Mouse (Mus musculus): ENCODE data around the gene Homer1. TPM values are rescaled to one million over a fixed set of nuclear protein-coding genes. Genes with fewer than 3 reads are reported as not detected.

Homer1 gene
- polyA plus RNA-seq, 2 experiments: 7.7 to 8.0 TPM

GRCm38 (mm10) chr13:93354420-93355278 lies 55.2 kb downstream of the Homer1 start:
- H3K27ac ChIP-seq (replicated peaks; ENCODE audit: low read depth, low read length): no peak overlapping the region
- no peak overlapping the region for H3K4me3 ChIP-seq (replicated peaks; ENCODE audit: low read length)
- WGBS: 45% methylated on average over 7 of the region's 7 CpGs
- no peak overlapping the region for H3K9ac ChIP-seq (ENCODE audit: low read depth, low read length, severe bottlenecking)
- no peaks in the 10 kb centered on the region for H3K27me3 ChIP-seq (ENCODE audit: control insufficient read depth, insufficient read depth, low read length)
- DNase-seq (ENCODE audit: low spot score) (no peak), ATAC-seq (ENCODE audit: low FRiP score, low read depth) (no peak)
- H3K9me3 ChIP-seq (ENCODE audit: control insufficient read depth, low read length): no peaks in the 10 kb centered on the region
- no peak for TF ChIP-seq POLR2A (IDR thresholded peaks at IDR 0.05; ENCODE audit: borderline replicate concordance, extremely low read depth, insufficient read depth, insufficient read length)
- no peaks in the 10 kb centered on the region for H3K36me3 ChIP-seq (ENCODE audit: control insufficient read depth, insufficient read depth, low read length)
- H3K4me2 ChIP-seq (replicated peaks; ENCODE audit: low read depth, low read length, severe bottlenecking): no peak overlapping the region
- H3K4me1 ChIP-seq (ENCODE audit: control insufficient read depth, insufficient read depth, low read length): peaks cover 3% of the 10 kb centered on the region; the same call in 1 of the 2 replicates

DNA sequence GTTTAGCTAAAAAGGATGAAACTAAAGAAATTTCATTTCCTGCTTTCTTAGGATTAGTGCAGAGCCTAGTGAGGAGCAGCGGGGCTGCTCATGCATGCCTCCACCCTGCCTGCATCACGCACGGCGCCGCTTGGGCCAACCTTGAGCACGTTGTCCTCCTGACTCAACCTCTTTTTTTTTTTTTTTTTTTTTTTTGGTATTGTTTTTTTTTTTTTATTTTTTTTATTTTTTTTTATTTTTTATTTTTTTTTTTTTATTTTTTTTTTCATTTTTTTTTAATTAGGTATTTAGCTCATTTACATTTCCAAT lies 55.8 kb downstream of the Homer1 start:
- H3K27ac ChIP-seq (replicated peaks; ENCODE audit: low read depth, low read length): no peak overlapping the region
- WGBS: 60% methylated on average over 6 of the region's 6 CpGs
- DNase-seq (ENCODE audit: low spot score) (no peak), ATAC-seq (ENCODE audit: low FRiP score, low read depth) (no peak)
- peaks cover 3% of the 10 kb centered on the region; the same call in 1 of the 2 replicates for H3K4me1 ChIP-seq (ENCODE audit: control insufficient read depth, insufficient read depth, low read length)
- no peak overlapping the region for H3K9ac ChIP-seq (ENCODE audit: low read depth, low read length, severe bottlenecking)
- no peaks in the 10 kb centered on the region for H3K36me3 ChIP-seq (ENCODE audit: control insufficient read depth, insufficient read depth, low read length)
- no peak for TF ChIP-seq POLR2A (IDR thresholded peaks at IDR 0.05; ENCODE audit: borderline replicate concordance, extremely low read depth, insufficient read depth, insufficient read length)
- H3K4me3 ChIP-seq (replicated peaks; ENCODE audit: low read length): no peak overlapping the region
- no peak overlapping the region for H3K4me2 ChIP-seq (replicated peaks; ENCODE audit: low read depth, low read length, severe bottlenecking)
- no peaks in the 10 kb centered on the region for H3K27me3 ChIP-seq (ENCODE audit: control insufficient read depth, insufficient read depth, low read length)
- H3K9me3 ChIP-seq (ENCODE audit: control insufficient read depth, low read length): no peaks in the 10 kb centered on the region

DNA sequence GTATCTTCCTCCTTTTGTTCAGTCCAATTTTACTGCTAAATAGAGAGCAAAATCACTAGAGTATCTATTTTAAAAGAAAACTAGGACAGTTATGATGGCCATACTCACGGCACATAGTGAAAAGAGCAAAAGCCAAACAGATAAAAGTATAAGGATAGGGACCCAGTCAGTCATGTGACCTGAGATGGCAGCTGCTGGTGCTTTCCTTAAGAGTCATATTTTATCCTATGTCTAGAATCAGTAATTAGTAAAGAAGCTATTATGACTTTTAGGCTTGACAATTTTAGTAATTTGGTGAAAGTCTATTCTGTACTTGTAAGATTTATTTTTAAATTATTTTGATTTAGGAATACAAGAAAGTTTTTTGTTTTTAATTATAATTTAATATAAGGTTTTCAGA lies 59.1 kb downstream of the Homer1 start:
- no peaks in the 10 kb centered on the region for H3K36me3 ChIP-seq (ENCODE audit: control insufficient read depth, insufficient read depth, low read length)
- H3K9me3 ChIP-seq (ENCODE audit: control insufficient read depth, low read length): no peaks in the 10 kb centered on the region
- no peaks in the 10 kb centered on the region for H3K27me3 ChIP-seq (ENCODE audit: control insufficient read depth, insufficient read depth, low read length)
- no peak overlapping the region for H3K4me2 ChIP-seq (replicated peaks; ENCODE audit: low read depth, low read length, severe bottlenecking)
- ATAC-seq (ENCODE audit: low FRiP score, low read depth) (no peak), DNase-seq (ENCODE audit: low spot score) (no peak)
- 88% methylated on average over 1 of the region's 1 CpGs for whole genome bisulfite sequencing
- H3K27ac ChIP-seq (replicated peaks; ENCODE audit: low read depth, low read length): no peak overlapping the region
- no peak overlapping the region for H3K4me3 ChIP-seq (replicated peaks; ENCODE audit: low read length)
- no peak overlapping the region for H3K9ac ChIP-seq (ENCODE audit: low read depth, low read length, severe bottlenecking)
- no peak for TF ChIP-seq POLR2A (IDR thresholded peaks at IDR 0.05; ENCODE audit: borderline replicate concordance, extremely low read depth, insufficient read depth, insufficient read length)
- H3K4me1 ChIP-seq (ENCODE audit: control insufficient read depth, insufficient read depth, low read length): no peaks in the 10 kb centered on the region

DNA sequence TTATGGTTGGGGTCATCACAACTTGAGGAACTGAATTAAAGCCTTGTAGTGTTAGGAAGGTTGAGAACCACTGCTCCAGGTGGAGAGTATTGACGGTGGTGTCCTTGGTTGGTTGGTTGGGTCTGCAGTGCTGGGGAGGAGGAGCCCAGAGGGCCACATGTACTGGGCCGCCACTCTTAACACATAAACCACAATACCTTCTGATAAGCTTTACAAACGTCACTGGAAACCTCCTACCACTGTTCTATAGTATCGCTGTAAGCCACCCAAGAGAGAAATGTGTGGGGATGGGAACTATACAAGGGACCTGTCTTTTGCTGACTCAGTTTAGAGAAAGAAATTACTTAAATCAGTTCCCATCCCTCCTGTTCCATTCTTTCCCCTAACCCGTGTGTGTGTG lies 68.1 kb downstream of the Homer1 start:
- DNase-seq (ENCODE audit: low spot score): no peak
- 85% methylated on average over 5 of the region's 5 CpGs for WGBS
- H3K27me3 ChIP-seq (ENCODE audit: control insufficient read depth, insufficient read depth, low read length): no peaks in the 10 kb centered on the region
- no peak for ATAC-seq (ENCODE audit: low FRiP score, low read depth)
- TF ChIP-seq POLR2A (IDR thresholded peaks at IDR 0.05; ENCODE audit: borderline replicate concordance, extremely low read depth, insufficient read depth, insufficient read length): no peak
- no peak overlapping the region for H3K9ac ChIP-seq (ENCODE audit: low read depth, low read length, severe bottlenecking)
- H3K9me3 ChIP-seq (ENCODE audit: control insufficient read depth, low read length): no peaks in the 10 kb centered on the region
- no peak overlapping the region for H3K27ac ChIP-seq (replicated peaks; ENCODE audit: low read depth, low read length)
- H3K4me2 ChIP-seq (replicated peaks; ENCODE audit: low read depth, low read length, severe bottlenecking): no peak overlapping the region
- 0 out of 2 replicates have a peak, but pooled peaks cover 5% of the 10 kb centered on the region for H3K36me3 ChIP-seq (ENCODE audit: control insufficient read depth, insufficient read depth, low read length)
- no peak overlapping the region for H3K4me3 ChIP-seq (replicated peaks; ENCODE audit: low read length)
- H3K4me1 ChIP-seq (ENCODE audit: control insufficient read depth, insufficient read depth, low read length): no peaks in the 10 kb centered on the region

DNA sequence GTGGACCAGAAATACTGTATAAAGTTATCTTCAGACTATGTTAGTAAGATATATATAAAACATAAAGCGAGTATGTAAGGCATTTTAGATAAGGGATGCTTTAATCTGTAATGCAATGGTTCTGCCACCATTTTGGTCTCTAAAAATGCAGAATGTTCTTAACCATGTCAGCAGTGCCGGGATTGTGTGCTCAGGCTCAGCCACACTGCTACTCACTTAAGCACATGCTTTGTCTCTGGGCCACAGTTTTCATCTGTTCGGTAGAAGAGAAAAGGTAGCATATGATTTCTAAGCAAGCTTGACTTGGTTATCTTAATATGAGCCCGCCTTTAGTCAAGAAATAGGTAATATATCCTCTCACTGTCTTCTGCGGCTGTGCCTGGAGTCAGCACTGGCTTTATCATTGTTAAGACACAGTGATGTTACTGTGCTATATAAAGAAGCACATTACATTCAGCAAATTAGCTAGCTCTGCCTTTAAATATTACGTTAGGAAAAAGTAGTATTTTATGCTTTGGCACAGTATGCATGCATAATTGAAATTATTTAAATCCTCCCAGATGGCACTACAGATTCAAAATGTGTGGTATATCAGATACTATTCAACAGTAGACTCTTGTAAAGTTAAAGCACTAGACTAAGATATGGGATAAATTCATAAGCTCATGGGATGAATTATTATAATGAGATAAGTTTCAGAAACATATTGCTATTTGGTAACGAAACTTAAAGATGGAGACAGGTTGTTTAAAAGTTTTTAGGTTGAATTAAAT lies 69.6 kb downstream of the Homer1 start:
- 92% methylated on average over 7 of the region's 7 CpGs for WGBS
- H3K4me3 ChIP-seq (replicated peaks; ENCODE audit: low read length): no peak overlapping the region
- H3K36me3 ChIP-seq (ENCODE audit: control insufficient read depth, insufficient read depth, low read length): 0 out of 2 replicates have a peak, but pooled peaks cover 5% of the 10 kb centered on the region
- H3K9ac ChIP-seq (ENCODE audit: low read depth, low read length, severe bottlenecking): no peak overlapping the region
- no peaks in the 10 kb centered on the region for H3K9me3 ChIP-seq (ENCODE audit: control insufficient read depth, low read length)
- H3K4me2 ChIP-seq (replicated peaks; ENCODE audit: low read depth, low read length, severe bottlenecking): no peak overlapping the region
- DNase-seq (ENCODE audit: low spot score): no peak
- no peaks in the 10 kb centered on the region for H3K27me3 ChIP-seq (ENCODE audit: control insufficient read depth, insufficient read depth, low read length)
- no peak overlapping the region for H3K27ac ChIP-seq (replicated peaks; ENCODE audit: low read depth, low read length)
- no peaks in the 10 kb centered on the region for H3K4me1 ChIP-seq (ENCODE audit: control insufficient read depth, insufficient read depth, low read length)
- no peak for ATAC-seq (ENCODE audit: low FRiP score, low read depth)
- no peak for TF ChIP-seq POLR2A (IDR thresholded peaks at IDR 0.05; ENCODE audit: borderline replicate concordance, extremely low read depth, insufficient read depth, insufficient read length)

Measured in limb, embryonic 14.5 days (tissue).